In the genomic region with DNA sequence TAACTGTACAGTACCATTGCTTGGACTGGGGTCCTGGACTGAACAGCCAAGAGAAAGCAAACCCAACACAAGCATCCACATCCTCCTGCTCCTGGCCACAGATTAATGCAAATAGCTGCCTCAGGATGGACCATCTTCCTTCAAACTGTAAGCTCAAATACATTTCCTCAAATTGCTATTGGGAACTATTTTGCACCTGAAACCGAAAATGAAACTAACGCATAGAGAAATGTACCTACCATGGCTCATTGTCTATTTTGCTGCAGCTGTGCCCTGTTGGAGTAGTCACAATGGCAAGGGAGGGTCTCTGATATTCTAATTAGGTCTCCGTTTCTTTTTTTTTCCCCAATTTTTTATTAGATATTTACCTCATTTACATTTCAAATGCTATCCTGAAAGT, we compare ENCODE assay signal across 1 mouse cellular context.
TF ChIP-seq lines count a peak whose summit lies in the region.

No protein-coding gene starts in this region.

TF ChIP-seq in CH12.LX, 34 proteins besides CTCF, POLR2A, EP300 and RAD21 (continued from another document):
- TF ChIP-seq BHLHE40 (IDR thresholded peaks at IDR 0.05; ENCODE audit: low read depth, low read length): peak; percentile 53; the same call in 1 of the 2 replicates
- TF ChIP-seq MYC (IDR thresholded peaks at IDR 0.05; ENCODE audit: low read depth, low read length): peak; percentile 40; the same call in 1 of the 2 replicates
- no peak for TF ChIP-seq MXI1 (IDR thresholded peaks at IDR 0.05; ENCODE audit: low read depth, low read length)
- peak; percentile 13; the same call in 1 of the 2 replicates for TF ChIP-seq ELF1 (IDR thresholded peaks at IDR 0.05; ENCODE audit: low read depth, low read length)
- TF ChIP-seq CHD2 (IDR thresholded peaks at IDR 0.05; ENCODE audit: low read length): peak; percentile 34; the same call in 1 of the 2 replicates
- 0 out of 2 replicates have a peak, but pooled peaks have one; percentile 38 for TF ChIP-seq MAFK (IDR thresholded peaks at IDR 0.05; ENCODE audit: insufficient replicate concordance, low read length)
- TF ChIP-seq JUN (IDR thresholded peaks at IDR 0.05; ENCODE audit: insufficient read depth, low read depth, low read length): peak; percentile 38
